Mouse (Mus musculus) T-helper 1 cell (primary cell): ENCODE data around the gene Rnase1.
"Not testable (repeated sequence)": the region's sequence is repeated elsewhere in the genome, so short reads cannot be mapped to it uniquely, and the experiment has no call there.

Source experiments
- in situ Hi-C: fragments of 300-600 bp; cut with MboI, MseI; formaldehyde crosslinking; loops from one replicate; pipeline ENCODE4 v1.15.1; 2025; ENCODE audit warnings: high pct_unique_total_duplicates

Gene Rnase1

DNA sequence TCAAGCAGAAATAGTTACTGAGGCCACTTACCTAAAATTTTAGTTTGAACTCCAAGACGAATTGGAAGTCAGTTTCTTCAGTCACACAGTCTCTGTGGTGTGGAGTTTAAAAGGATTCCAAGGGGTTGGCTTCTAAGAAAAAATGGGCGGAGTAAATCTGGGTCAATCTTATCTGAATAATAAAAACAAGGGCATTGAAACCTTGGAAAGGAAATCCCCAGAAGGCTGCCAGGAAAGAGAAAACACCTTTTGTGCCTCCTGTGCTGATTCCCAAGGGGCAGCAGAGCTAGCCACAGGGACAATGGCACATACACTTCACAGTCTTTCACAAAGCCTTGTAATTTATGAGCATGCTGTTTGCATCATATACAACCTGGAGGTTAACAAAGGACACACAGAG is at the start of gene Rnase1:
Gene Rnase1 (minus strand): TSS at position 101 of the 400 bp plus-strand sequence.
- in situ Hi-C loops, result no loop called here

DNA sequence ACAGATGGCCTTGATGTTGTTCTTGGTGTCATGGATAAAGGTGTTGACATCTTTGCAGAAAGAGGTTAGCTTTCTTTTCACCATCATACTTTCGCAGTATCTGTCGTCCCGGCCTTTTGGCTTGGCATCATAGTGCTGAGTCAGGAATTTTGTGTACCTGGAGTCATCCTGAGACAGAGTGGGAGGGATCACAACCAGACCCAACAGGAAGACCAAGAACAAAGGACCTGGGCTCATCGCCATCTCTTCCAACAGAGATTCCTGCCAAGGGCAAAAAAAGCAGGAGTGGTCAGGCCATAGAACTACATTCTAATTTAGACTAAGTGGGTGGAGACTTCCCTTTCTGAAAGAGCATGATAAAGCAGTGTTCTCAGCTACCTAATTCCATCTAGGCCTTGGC is 49.1 kb upstream of the Rnase1 start:
- in situ Hi-C loops, result no loop called here

- in situ Hi-C loops, result not testable (repeated sequence)
These were observed 34.5 kb upstream of the Rnase1 start for GRCm38 (mm10) chr14:51181051-51181450.

- in situ Hi-C loops, result loop anchor here (10.0 kb wide), 1 partner anchor 139 kb away; no protein-coding TSS in a partner anchor
These were observed 27.3 kb upstream of the Rnase1 start for GRCm38 (mm10) chr14:51173843-51174242.

DNA sequence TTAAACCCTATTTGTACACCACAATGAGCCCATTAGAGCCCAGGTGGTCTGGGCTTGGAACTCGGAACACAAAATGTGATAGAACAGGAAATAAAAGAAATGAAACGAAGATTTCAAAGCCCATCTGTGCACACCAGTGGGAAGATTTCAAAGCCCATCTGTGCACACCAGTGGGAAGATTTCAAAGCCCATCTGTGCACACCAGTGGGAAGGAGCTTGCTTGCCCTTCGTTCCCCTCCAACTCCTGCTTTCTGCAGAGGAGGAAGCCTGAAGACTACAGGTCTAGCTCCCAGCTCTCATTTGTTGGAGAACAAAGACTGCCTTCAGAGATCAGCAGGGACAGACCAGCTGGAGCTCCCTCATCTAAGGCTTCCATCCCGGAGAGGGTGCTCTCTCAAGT is 26.4 kb upstream of the Rnase1 start:
- in situ Hi-C loops, result loop anchor here (10.0 kb wide), 1 partner anchor 138 kb away; no protein-coding TSS in a partner anchor

DNA sequence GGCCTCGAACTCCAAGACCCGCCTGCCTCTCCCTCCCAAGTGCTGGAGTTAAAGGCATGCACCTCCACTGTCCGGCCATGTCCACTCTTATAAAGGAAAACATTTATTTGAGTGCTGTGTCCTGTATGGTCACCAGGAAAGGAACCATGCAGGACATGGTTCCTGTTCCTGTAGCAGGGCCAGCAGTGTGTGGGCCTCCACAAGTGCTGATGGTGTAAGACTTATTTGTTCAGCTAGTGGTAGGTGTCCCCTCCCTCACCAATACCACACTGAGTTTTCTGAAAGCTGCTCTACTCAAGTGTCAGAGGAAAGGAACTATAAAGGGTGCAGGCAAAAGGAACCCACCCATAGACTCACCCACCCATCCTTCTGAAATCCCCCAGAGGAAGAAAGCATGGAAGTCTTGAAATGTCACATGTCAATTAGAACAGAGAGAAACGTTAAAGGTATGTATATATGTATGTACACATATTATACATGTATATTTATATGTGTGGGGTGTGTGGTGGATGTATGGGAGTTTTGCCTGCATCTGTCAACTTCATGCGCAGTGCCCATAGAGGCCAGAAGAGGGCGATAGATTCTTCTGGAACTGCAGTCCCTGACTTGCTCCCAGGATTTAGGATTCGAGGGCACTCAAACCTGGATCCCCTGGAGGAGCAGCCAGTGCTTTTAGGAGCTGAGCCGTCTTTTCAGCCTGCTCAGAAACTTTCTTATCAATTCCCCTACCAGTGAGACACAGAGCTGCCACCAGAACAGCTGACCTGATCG is 25.7 kb upstream of the Rnase1 start:
- in situ Hi-C loops, result loop anchor here (10.0 kb wide), 1 partner anchor 137 kb away; no protein-coding TSS in a partner anchor

DNA sequence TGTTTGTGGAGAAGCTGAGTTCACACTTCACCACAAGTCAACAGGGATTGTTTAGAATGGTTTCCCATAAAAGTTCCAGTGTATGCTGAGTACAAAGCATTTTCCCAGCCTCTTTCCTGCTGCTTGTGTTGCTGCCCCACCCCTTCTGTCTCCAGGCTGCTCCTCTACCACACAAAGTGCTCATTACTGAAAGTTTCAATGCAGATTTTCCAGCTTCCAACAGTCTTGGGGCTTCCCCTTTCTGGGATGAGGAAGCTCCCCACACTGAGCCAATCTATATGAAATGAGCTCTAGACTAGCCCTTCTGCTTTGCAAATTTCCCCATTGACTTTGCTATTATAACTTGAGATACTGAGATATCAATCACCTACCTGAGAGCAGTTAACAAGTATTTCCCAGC is 19.5 kb upstream of the Rnase1 start:
- in situ Hi-C loops, result no loop called here

DNA sequence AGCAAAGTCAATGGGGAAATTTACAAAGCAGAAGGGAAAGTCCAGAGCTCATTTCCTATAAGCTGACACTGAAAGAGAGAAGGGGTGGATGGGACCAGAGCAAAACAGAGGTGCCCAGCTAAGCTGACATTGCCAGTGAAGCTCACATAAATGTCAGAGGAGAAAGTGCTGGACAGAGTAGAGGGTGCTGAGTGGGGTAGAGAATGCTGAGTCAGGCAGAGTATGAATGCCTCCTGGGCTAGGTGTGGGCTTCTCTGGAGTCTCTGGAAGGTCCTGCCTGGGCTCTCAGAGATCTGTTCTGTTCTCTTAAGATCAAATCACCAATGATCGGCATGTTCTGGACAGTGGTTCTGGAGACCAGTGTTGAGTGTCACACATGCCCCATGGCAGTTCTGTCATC is 18.9 kb upstream of the Rnase1 start:
- in situ Hi-C loops, result no loop called here

- in situ Hi-C loops, result loop anchor here (5.0 kb wide), 1 partner anchor 56 kb away; no protein-coding TSS in a partner anchor
These were observed 16.7 kb upstream of the Rnase1 start for GRCm38 (mm10) chr14:51163323-51163722.

GRCm38 (mm10) chr14:51161976-51162375 is 15.4 kb upstream of the Rnase1 start, which contains the start of gene Rnase2b:
Gene Rnase2b, plus strand, starts transcription at chr14:51162260.
- in situ Hi-C loops, result loop anchor here (5.0 kb wide), 1 partner anchor 55 kb away; no protein-coding TSS in a partner anchor

GRCm38 (mm10) chr14:51157072-51157471 is 10.5 kb upstream of the Rnase1 start:
- in situ Hi-C loops, result no loop called here

DNA sequence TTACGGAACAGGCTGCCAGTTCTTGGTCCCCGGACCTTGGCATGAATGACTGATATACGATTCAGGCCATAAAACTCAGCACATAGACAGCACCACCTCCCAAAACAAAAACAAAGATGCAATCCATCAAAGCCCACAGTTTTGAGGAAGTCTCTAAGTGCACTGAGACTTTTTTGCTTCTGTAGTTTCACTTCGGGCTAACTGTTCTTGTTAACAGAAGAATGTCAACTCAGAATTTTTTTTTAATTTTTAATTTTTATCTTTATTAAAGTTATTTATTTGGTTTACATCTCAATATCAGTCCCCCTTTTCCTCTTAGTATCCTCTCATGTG is 10.1 kb upstream of the Rnase1 start:
- in situ Hi-C loops, result no loop called here

DNA sequence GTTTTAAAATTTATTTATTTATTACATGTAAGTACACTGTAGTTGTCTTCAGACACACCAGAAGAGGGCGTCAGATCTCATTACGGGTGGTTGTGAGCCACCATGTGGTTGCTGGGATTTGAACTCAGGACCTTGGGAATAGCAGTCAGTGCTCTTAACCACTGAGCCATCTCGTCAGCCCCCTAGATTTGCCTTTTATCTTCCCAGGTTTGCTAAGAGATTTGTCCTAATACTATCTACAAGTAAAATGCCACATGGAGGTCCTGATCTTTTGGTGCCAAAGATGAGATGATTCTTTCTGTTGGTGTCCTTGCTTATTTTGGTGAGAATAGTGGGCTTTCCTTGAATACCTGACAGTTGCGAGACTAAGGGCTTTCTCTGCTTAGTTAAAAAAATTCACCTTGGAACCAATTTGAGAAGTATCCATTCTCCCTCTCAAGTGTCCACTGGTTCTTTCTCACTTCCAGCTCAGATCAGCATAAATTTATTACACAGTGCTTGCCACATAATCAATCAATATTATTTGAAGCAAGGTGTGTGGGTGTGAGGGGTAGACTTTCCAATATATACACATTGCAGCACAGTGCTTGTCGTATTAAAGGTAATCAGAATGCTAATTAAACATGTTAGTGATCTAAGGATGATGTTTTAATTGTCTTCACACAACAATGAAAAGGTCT is 9.6 kb upstream of the Rnase1 start:
- in situ Hi-C loops, result no loop called here

DNA sequence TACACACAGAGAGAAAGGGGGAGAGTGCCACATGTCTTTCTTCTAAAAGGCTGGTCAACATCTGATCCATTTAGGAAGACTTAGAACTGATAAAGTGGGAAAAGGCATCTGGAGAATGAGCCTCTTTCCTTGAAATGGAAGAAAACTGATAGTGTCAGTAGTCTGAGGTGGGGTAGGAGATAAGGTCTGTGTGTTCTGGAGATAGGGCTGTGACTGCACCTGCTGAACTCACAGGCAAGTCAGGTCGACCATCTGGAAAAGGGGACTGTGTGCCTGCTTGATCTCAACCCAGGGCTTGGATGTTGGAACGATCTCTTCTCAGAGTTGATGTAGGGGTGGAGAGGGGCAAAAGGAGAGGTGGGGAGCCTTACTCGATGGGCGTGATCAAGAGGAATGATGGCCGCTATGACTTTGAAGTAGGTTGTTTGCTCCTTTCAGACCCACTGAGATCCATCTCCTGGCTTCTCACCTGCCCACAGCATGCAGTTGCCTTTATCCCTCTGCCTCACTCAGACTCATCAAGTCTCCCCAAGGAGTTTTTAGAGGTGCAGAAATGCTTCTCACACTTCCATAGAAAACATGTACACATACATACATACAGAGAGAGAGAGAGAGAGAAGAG is 5.8 kb upstream of the Rnase1 start:
- in situ Hi-C loops, result no loop called here

DNA sequence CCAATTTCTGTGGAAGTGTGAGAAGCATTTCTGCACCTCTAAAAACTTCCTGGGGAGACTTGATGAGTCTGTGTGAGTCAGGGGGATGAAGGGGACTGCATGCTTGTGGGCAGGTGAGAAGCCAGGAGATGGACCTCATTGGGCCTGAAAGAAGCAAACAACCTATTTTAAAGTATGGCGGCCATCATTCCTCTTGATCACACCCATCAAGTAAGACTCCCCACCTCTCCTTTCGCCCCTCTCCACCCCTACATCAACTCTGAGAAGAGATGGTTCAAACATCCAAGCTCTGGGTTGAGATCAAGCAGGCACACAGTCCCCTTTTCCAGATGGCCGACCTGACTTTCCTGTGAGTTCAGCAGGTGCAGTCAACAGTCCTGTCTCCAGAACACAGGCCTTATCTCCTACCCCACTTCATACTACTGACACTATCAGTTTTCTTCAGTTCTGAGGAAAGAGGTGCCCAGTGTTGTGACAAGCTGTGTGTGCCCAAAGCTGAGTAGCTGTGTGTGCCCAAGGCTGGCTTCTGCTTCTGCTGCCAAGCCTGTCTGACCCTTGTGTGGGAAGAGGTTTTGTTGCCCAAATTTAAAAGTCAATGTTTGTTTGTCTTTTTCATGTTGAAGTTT is 3.7 kb upstream of the Rnase1 start:
- in situ Hi-C loops, result no loop called here

DNA sequence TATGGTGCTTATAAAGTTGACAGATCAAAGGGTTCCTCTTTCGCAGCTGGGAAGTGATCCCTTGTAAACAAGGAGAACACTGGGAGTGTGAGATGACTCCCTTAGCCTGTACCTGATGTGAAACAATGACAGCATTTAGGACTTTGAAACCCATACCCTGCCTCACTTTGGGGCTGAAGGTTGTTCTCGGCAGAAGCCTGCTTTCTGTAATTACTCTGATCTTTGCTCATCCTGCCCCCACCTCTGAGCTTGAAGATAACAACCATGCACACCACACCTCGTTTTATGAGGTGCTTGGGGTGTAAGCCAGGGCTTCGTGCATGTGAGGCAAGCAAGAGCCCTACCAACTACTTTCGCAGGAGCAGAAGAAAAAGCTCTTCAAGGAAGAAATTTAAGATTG is 2.6 kb upstream of the Rnase1 start:
- in situ Hi-C loops, result no loop called here

DNA sequence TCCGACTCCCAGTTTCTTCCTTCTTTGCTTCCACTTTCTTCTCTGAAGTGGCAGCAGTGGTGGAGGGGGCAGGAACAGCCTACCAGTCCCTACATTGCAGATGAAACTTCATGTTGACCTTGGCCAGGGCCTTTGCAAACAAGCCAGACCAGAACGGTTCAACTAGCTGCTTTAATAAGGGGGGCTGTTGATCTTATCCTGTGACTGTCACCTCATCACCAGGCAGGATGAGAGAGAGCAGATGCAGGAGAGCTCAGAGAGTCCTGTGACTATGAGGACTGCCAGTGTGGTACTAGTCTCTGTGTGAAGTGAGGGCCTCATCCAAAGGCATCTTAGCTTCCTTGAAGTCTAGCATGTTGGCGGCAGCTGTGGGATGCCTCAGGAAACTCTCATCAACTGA is 1.4 kb upstream of the Rnase1 start:
- in situ Hi-C loops, result no loop called here

GRCm38 (mm10) chr14:51145521-51145920 is 1.1 kb downstream of the Rnase1 start:
- in situ Hi-C loops, result no loop called here

DNA sequence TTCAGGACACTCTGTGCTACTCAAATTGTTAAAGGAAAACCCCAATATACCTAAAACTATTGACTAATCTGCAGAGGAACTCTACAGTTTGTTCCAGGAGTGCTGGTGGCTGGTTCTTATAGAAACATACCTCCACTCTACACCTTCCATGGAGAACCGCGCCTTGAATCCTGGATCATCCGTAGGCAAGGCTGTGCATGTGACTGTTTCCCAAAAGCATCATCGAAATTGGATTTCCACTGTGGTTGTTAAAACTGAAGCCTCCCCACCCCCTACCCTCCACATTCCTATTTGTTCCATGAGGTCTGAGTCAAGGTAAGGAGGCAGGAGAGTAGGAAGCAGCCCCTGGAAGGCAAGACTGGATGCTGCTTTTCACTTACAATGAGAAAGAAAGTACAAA is 2.1 kb downstream of the Rnase1 start:
- in situ Hi-C loops, result no loop called here

DNA sequence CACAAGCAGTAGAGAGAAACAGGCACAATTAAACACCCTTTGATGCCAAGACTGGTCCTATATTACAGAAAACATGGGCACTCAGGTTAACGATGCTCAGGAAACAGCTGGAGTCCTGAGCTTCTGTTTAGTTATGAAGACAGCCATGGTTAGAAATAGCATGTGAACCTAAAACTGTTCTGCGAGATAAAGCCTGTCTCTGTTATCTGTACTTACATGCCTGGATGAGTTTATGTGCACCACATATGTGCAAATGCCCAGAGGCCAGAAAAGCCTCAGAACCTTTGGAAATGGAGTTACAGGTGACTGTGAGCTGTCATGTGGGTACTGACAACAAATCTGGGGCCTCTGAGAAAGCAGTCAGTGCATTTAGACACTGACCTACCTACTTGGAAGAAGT is 2.6 kb downstream of the Rnase1 start:
- in situ Hi-C loops, result no loop called here

- in situ Hi-C loops, result no loop called here
These were observed 3.3 kb downstream of the Rnase1 start for GRCm38 (mm10) chr14:51143287-51143686.

GRCm38 (mm10) chr14:51142568-51142967 is 4.0 kb downstream of the Rnase1 start:
- in situ Hi-C loops, result no loop called here
